8 mouse cellular contexts compared by ENCODE assay signal in genomic region chr9:102689940-102690642, GRCm38 (mm10). TPM values are rescaled to one million over a fixed set of nuclear protein-coding genes. Genes with fewer than 3 reads are reported as not detected.
DNase-seq lines count a peak whose midpoint lies in the region; ATAC-seq and TF ChIP-seq lines count a peak whose summit lies in the region.

No protein-coding gene starts in this region.

- H3K27ac ChIP-seq in forebrain, postnatal 0 days (ENCODE audit: low read depth, low read length), result peak overlapping the region; percentile 98
- H3K27ac ChIP-seq in hindbrain, postnatal 0 days, result peak overlapping the region; percentile 97
- H3K27ac ChIP-seq in limb, embryonic 10.5 days, result peak overlapping the region; percentile 79
- peak overlapping the region; percentile 97 for H3K27ac ChIP-seq in midbrain, embryonic 13.5 days

- no peak for TF ChIP-seq CTCF in forebrain, postnatal 0 days (IDR thresholded peaks at IDR 0.05; ENCODE audit: low read depth)
- no peak for TF ChIP-seq CTCF in hindbrain, postnatal 0 days (IDR thresholded peaks at IDR 0.05; ENCODE audit: low read depth)

- under 1% methylated on average over 44 of the region's 44 CpGs for WGBS in forebrain, postnatal 0 days
- 1% methylated on average over 44 of the region's 44 CpGs for WGBS in hindbrain, postnatal 0 days
- WGBS in limb, embryonic 10.5 days, result under 1% methylated on average over 44 of the region's 44 CpGs
- under 1% methylated on average over 44 of the region's 44 CpGs for WGBS in midbrain, embryonic 13.5 days

- ATAC-seq in forebrain, postnatal 0 days, result peak; percentile 92
- peak; percentile 87 for ATAC-seq in hindbrain, postnatal 0 days
- ATAC-seq in midbrain, embryonic 13.5 days, result peak; percentile 94

- no peaks in the 10 kb centered on the region for H3K4me1 ChIP-seq in forebrain, postnatal 0 days (ENCODE audit: insufficient read depth)
- peaks cover 6% of the 10 kb centered on the region; the same call in 1 of the 2 replicates for H3K4me1 ChIP-seq in hindbrain, postnatal 0 days (ENCODE audit: insufficient read depth, low read length)
- peaks cover 42% of the 10 kb centered on the region for H3K4me1 ChIP-seq in limb, embryonic 10.5 days
- H3K4me1 ChIP-seq in midbrain, embryonic 13.5 days (replicated peaks), result peaks cover 50% of the 10 kb centered on the region

- no peaks in the 10 kb centered on the region for H3K9me3 ChIP-seq in forebrain, postnatal 0 days (ENCODE audit: low read length)
- H3K9me3 ChIP-seq in hindbrain, postnatal 0 days (ENCODE audit: low read length), result no peaks in the 10 kb centered on the region
- H3K9me3 ChIP-seq in limb, embryonic 10.5 days (replicated peaks), result no peaks in the 10 kb centered on the region
- H3K9me3 ChIP-seq in midbrain, embryonic 13.5 days, result no peaks in the 10 kb centered on the region

- H3K27me3 ChIP-seq in forebrain, postnatal 0 days (ENCODE audit: insufficient read depth, low read length), result no peaks in the 10 kb centered on the region
- no peaks in the 10 kb centered on the region for H3K27me3 ChIP-seq in hindbrain, postnatal 0 days (ENCODE audit: insufficient read depth, low read length)
- H3K27me3 ChIP-seq in limb, embryonic 10.5 days (ENCODE audit: low read depth, poor library complexity, severe bottlenecking), result peaks cover 48% of the 10 kb centered on the region
- no peaks in the 10 kb centered on the region for H3K27me3 ChIP-seq in midbrain, embryonic 13.5 days

- H3K36me3 ChIP-seq in forebrain, postnatal 0 days (ENCODE audit: insufficient read depth), result no peaks in the 10 kb centered on the region
- no peaks in the 10 kb centered on the region for H3K36me3 ChIP-seq in hindbrain, postnatal 0 days (ENCODE audit: insufficient read depth, low read length)
- no peaks in the 10 kb centered on the region for H3K36me3 ChIP-seq in limb, embryonic 10.5 days
- no peaks in the 10 kb centered on the region for H3K36me3 ChIP-seq in midbrain, embryonic 13.5 days

- H3K4me3 ChIP-seq in forebrain, postnatal 0 days (ENCODE audit: low read depth, low read length), result peak overlapping the region; percentile 61
- peak overlapping the region; percentile 49 for H3K4me3 ChIP-seq in hindbrain, postnatal 0 days (ENCODE audit: low read length)
- H3K4me3 ChIP-seq in limb, embryonic 10.5 days, result peak overlapping the region; percentile 59
- H3K4me3 ChIP-seq in midbrain, embryonic 13.5 days (replicated peaks), result peak overlapping the region; percentile 51

- DNase-seq in adrenal gland, postnatal 14 days, result peak; percentile 37
- DNase-seq in cerebellum, adult 8-10 months, result peak; percentile 79
- peak; percentile 86 for DNase-seq in forebrain, postnatal 0 days
- peak; percentile 86 for DNase-seq in hindbrain, postnatal 0 days (ENCODE audit: low spot score)
- peak; percentile 55 for DNase-seq in limb, embryonic 10.5 days (ENCODE audit: low spot score)
- peak; percentile 15 for DNase-seq in yolk sac, embryonic 10.5 days (ENCODE audit: low spot score)
- DNase-seq in spleen, postnatal 14 days (ENCODE audit: low spot score in 2 of 2), result no peak

- H3K9ac ChIP-seq in forebrain, postnatal 0 days, result peak overlapping the region; percentile 85
- peak overlapping the region; percentile 81 for H3K9ac ChIP-seq in hindbrain, postnatal 0 days (replicated peaks; ENCODE audit: low read length)
- H3K9ac ChIP-seq in midbrain, embryonic 13.5 days (replicated peaks), result peak overlapping the region; percentile 84

- H3K4me2 ChIP-seq in forebrain, postnatal 0 days (ENCODE audit: low read depth), result peak overlapping the region; percentile 93
- H3K4me2 ChIP-seq in hindbrain, postnatal 0 days (ENCODE audit: low read depth, low read length), result peak overlapping the region; percentile 92
- H3K4me2 ChIP-seq in midbrain, embryonic 13.5 days (replicated peaks), result peak overlapping the region; percentile 73

RNA-seq across cellular contexts. Expression of gene Amotl2, which starts 26.4 kb away (rescaled TPM):
- total RNA-seq in adrenal gland, postnatal 14 days (2021), result 160 and 219 TPM in 2 replicates
- 85.8 and 106 TPM in 2 replicates for total RNA-seq in forebrain, postnatal 0 days (2014; rRNA removed)
- 24.8 and 27.6 TPM in 2 replicates for polyA plus RNA-seq in forebrain, postnatal 0 days (2015; fragmentation: Nextera tagmentation; extraction: Ambion mirVana)
- 116 and 162 TPM in 2 replicates for total RNA-seq in hindbrain, postnatal 0 days (2014; rRNA removed)
- polyA plus RNA-seq in hindbrain, postnatal 0 days (2015; fragmentation: Nextera tagmentation; extraction: Ambion mirVana), result 27.3 and 31.0 TPM in 2 replicates
- 41.6 and 49.1 TPM in 2 replicates for polyA plus RNA-seq in limb, embryonic 10.5 days (2016; fragmentation: Nextera tagmentation; extraction: Ambion mirVana)
- 65.0 and 80.6 TPM in 2 replicates for polyA plus RNA-seq in midbrain, embryonic 13.5 days (2015; fragmentation: Nextera tagmentation; extraction: Ambion mirVana)

Comparison
In these comparisons a context has a peak if more than half of its experiments do, and no peak if none do; other contexts are left out.
1. DNase-seq: peak in adrenal gland, postnatal 14 days (single experiment), cerebellum, adult 8-10 months (single experiment), forebrain, postnatal 0 days (single experiment), hindbrain, postnatal 0 days (single experiment), limb, embryonic 10.5 days (single experiment) and yolk sac, embryonic 10.5 days (single experiment); none in spleen, postnatal 14 days (0 of 2).
2. Peak in every context shown above with its lines, with median percentiles within 50 percentile points of each other: ATAC-seq, H3K27ac ChIP-seq, H3K4me2 ChIP-seq, H3K4me3 ChIP-seq and H3K9ac ChIP-seq.